Mouse (Mus musculus): Measurements from ENCODE around the gene Xiap. TPM values are rescaled to one million over a fixed set of nuclear protein-coding genes. Genes with fewer than 3 reads are reported as not detected.
"Not testable (repeated sequence)": the region's sequence is repeated elsewhere in the genome, so short reads cannot be mapped to it uniquely, and the experiment has no call there.

The Xiap gene
- 11.4 and 13.4 TPM in 2 replicates for polyA plus RNA-seq (2015; fragmentation: Nextera tagmentation; extraction: Ambion mirVana)

GRCm38 (mm10) chrX:42059282-42060068 lies at the start of gene Xiap:
TSS of gene Xiap (plus strand) at chrX:42059679.
- WGBS, result 81% methylated on average over 5 of the region's 5 CpGs
- Histone ChIP-seq H3K9ac (no peak within 1 kb of the TSS), H3K4me1 (no peaks in the 10 kb centered on the region), H3K9me3 (replicated peaks) (no peaks in the 10 kb centered on the region), H3K27ac (replicated peaks) (no peak within 1 kb of the TSS), H3K27me3 (no peaks in the 10 kb centered on the region), H3K4me2 (replicated peaks) (no peak within 1 kb of the TSS), H3K4me3 (replicated peaks) (no peak within 1 kb of the TSS), H3K36me3 (no peaks in the 10 kb centered on the region)
- ATAC-seq (ENCODE audit: insufficient number of reproducible peaks, low FRiP score, low TSS enrichment, low read depth), result no peak

DNA sequence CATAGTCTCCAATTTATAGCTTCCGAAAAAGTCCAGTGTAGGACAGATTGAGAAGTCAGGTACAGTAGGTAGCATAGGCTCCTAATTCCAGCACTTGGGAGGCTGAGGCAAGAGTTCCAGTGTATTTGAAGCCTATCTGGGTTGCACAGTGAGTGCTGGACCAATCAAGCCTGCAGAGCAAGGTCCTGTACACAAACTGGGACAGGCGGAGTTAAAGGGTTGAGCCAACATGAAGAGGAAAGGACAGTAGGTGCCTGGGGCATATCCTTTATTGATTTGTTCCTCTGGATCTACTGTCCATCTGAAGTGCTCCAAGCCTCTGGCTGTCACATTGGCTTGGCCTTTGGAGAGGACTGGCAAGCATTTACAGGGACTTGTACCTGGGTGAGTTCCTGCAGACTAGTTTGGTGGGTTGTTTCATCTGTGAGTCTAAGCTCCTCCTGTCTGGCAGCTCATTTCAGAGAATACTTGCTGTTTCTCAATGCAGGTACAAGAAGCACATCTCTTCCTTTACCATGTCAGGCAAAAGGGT lies 46.7 kb upstream of the Xiap start:
- Histone ChIP-seq H3K27ac (replicated peaks) (no peak overlapping the region), H3K9ac (no peak overlapping the region), H3K9me3 (replicated peaks) (no peaks in the 10 kb centered on the region), H3K4me2 (replicated peaks) (no peak overlapping the region), H3K27me3 (no peaks in the 10 kb centered on the region), H3K4me1 (no peaks in the 10 kb centered on the region), H3K36me3 (no peaks in the 10 kb centered on the region), H3K4me3 (replicated peaks) (no peak overlapping the region)
- 77% methylated on average over 2 of the region's 2 CpGs for WGBS
- ATAC-seq (ENCODE audit: insufficient number of reproducible peaks, low FRiP score, low TSS enrichment, low read depth), result no peak

- no peak for ATAC-seq (ENCODE audit: insufficient number of reproducible peaks, low FRiP score, low TSS enrichment, low read depth)
- no peaks in the 10 kb centered on the region for H3K4me1 ChIP-seq
- H3K36me3 ChIP-seq, result no peaks in the 10 kb centered on the region
- H3K4me2 ChIP-seq (replicated peaks), result no peak overlapping the region
- no peaks in the 10 kb centered on the region for H3K27me3 ChIP-seq
- no peak overlapping the region for H3K4me3 ChIP-seq (replicated peaks)
- WGBS, result 65% methylated on average over 3 of the region's 3 CpGs
- no peak overlapping the region for H3K9ac ChIP-seq
- H3K9me3 ChIP-seq (replicated peaks), result no peaks in the 10 kb centered on the region
- H3K27ac ChIP-seq (replicated peaks), result no peak overlapping the region
Measured at GRCm38 (mm10) chrX:42013776-42014175, 45.7 kb upstream of the Xiap start.

DNA sequence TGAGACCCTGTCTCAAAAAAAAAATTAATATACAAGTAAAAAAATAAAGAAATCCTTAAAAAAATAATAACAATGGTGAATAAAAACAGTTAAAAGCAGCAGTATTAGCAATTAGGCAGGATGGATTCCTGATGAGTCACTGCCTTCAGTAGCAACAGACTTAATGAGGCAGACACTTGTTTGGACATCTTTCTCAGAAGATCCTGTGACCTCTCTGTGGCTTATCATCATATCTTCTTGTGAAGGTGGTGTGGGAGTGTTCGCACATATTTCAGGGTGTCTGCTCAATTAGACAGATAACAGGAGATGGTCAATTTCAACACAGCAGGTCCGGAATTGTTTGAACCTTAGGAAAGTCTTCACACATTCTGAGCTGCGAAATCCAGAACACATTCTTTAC lies 45.0 kb upstream of the Xiap start:
- Histone ChIP-seq H3K9ac (no peak overlapping the region), H3K27me3 (no peaks in the 10 kb centered on the region), H3K9me3 (replicated peaks) (no peaks in the 10 kb centered on the region), H3K4me3 (replicated peaks) (no peak overlapping the region), H3K36me3 (no peaks in the 10 kb centered on the region), H3K27ac (replicated peaks) (no peak overlapping the region), H3K4me1 (no peaks in the 10 kb centered on the region), H3K4me2 (replicated peaks) (no peak overlapping the region)
- ATAC-seq (ENCODE audit: insufficient number of reproducible peaks, low FRiP score, low TSS enrichment, low read depth), result no peak
- WGBS, result 78% methylated on average over 3 of the region's 3 CpGs

DNA sequence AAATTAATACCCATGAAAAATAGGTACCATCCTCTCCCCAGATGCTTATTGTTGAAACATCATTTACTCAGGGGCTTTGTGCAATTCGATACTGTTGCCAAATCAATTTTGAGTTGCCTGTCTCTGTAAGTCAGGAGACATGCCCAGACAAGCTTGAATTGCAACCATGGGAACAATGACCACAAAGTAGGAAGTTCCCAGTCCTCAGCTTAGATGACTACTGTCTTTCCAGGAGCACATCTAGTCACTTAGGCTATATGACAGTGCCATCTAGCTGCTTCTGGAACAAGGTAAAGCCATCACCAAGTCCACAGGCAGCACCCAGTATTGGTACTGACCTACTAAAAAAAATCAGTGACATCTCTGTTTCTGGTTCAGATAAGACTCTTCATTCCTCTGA lies 41.4 kb upstream of the Xiap start:
- no peak overlapping the region for H3K4me3 ChIP-seq (replicated peaks)
- ATAC-seq (ENCODE audit: insufficient number of reproducible peaks, low FRiP score, low TSS enrichment, low read depth), result no peak
- H3K4me2 ChIP-seq (replicated peaks), result no peak overlapping the region
- H3K9ac ChIP-seq, result no peak overlapping the region
- no peaks in the 10 kb centered on the region for H3K27me3 ChIP-seq
- no peak overlapping the region for H3K27ac ChIP-seq (replicated peaks)
- WGBS, result 44% methylated on average over 1 of the region's 1 CpGs
- H3K4me1 ChIP-seq, result no peaks in the 10 kb centered on the region
- H3K36me3 ChIP-seq, result no peaks in the 10 kb centered on the region
- H3K9me3 ChIP-seq (replicated peaks), result no peaks in the 10 kb centered on the region

DNA sequence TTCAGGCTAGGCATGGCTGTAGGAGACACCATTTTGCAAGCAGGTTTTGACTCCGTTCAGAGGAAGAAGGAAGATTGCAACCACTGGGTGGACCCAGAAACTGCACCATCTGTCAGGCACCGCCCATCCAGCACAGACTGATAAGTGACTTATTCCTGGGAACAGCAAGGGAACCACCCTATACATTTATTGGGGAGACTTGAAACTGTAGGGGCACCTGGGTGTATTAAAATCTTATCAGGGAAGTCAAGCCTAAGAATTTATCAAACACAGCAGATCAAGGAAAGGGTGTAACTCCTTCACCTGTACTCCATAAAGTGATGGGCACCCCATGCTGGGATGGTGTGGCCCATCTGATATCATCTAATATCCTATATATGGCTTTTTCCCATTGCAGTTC lies 40.0 kb upstream of the Xiap start:
- H3K4me2 ChIP-seq (replicated peaks), result no peak overlapping the region
- no peak for ATAC-seq (ENCODE audit: insufficient number of reproducible peaks, low FRiP score, low TSS enrichment, low read depth)
- WGBS, result 59% methylated on average over 2 of the region's 2 CpGs
- no peak overlapping the region for H3K4me3 ChIP-seq (replicated peaks)
- no peak overlapping the region for H3K9ac ChIP-seq
- no peaks in the 10 kb centered on the region for H3K36me3 ChIP-seq
- H3K27me3 ChIP-seq, result no peaks in the 10 kb centered on the region
- no peaks in the 10 kb centered on the region for H3K9me3 ChIP-seq (replicated peaks)
- H3K27ac ChIP-seq (replicated peaks), result no peak overlapping the region
- H3K4me1 ChIP-seq, result no peaks in the 10 kb centered on the region

DNA sequence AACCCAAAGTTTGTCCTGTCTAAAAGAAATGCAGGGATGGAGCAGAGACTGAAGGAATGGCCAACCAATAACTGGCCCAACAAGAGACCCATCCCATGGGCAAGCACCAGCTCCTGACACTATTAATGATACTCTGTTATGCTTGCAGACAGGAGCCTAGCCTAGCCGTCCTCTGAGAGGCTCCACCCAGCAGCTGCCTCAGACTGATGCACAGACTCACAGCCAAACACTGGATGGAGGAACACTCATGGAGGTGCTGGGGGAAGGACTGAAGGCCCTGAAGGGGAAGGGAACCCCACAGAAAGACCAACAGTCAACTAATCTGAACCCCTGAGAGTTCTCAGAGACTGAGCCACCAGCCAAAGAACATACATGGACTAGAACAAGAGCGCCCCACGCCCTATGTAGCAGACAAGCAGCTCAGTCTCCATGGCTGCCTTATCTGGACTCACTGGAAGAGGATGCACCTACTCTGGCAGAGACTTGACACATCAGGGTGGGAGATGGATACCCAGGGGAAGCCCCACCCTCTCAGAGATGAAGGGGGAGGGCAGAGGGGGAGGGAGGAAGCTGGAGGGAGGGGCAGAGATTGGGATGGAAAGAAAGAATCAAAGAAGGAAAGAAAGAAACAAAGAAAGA lies 33.6 kb upstream of the Xiap start:
- H3K36me3 ChIP-seq; H3K27me3 ChIP-seq; H3K4me2 ChIP-seq (replicated peaks); H3K27ac ChIP-seq (replicated peaks); ATAC-seq (ENCODE audit: insufficient number of reproducible peaks, low FRiP score, low TSS enrichment, low read depth); H3K9me3 ChIP-seq (replicated peaks); H3K4me3 ChIP-seq (replicated peaks); H3K9ac ChIP-seq; H3K4me1 ChIP-seq: not testable (repeated sequence)
- WGBS, result no CpG with 5 or more reads among the region's 3 CpGs

DNA sequence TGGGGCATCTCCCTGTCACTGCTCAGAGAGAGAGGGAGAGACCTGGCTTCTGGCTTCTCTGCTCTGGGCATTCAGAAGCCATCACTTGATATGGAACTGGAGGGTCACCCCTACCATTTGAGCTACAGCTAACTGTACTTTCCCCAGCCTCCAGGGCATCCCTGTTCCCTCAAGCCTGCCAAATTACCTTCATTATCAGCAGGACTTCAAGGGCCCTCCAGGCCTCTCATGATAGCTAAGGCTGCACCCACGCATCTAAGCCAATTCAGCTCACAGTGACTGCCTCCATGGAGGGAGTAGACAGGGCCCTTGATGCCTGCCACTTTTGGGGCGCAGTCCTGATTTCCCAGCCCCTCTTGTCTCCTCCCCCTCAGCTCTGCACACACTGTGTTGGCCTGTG lies 32.5 kb upstream of the Xiap start:
- H3K27me3 ChIP-seq; ATAC-seq (ENCODE audit: insufficient number of reproducible peaks, low FRiP score, low TSS enrichment, low read depth); H3K4me3 ChIP-seq (replicated peaks); H3K9ac ChIP-seq; H3K36me3 ChIP-seq; H3K9me3 ChIP-seq (replicated peaks); H3K4me1 ChIP-seq; H3K4me2 ChIP-seq (replicated peaks); H3K27ac ChIP-seq (replicated peaks): not testable (repeated sequence)
- 83% methylated on average over 2 of the region's 2 CpGs for WGBS

- Histone ChIP-seq H3K27me3 (no peaks in the 10 kb centered on the region), H3K27ac (replicated peaks) (no peak overlapping the region), H3K9me3 (replicated peaks) (no peaks in the 10 kb centered on the region), H3K4me1 (no peaks in the 10 kb centered on the region), H3K4me3 (replicated peaks) (no peak overlapping the region), H3K9ac (no peak overlapping the region), H3K36me3 (no peaks in the 10 kb centered on the region), H3K4me2 (replicated peaks) (no peak overlapping the region)
- 40% methylated on average over 8 of the region's 8 CpGs for WGBS
- no peak for ATAC-seq (ENCODE audit: insufficient number of reproducible peaks, low FRiP score, low TSS enrichment, low read depth)
Measured at GRCm38 (mm10) chrX:42033111-42033693, 26.3 kb upstream of the Xiap start.

GRCm38 (mm10) chrX:42033911-42034310 lies 25.6 kb upstream of the Xiap start:
- Histone ChIP-seq H3K36me3 (no peaks in the 10 kb centered on the region), H3K9ac (no peak overlapping the region), H3K4me2 (replicated peaks) (no peak overlapping the region), H3K4me3 (replicated peaks) (no peak overlapping the region), H3K27ac (replicated peaks) (no peak overlapping the region), H3K9me3 (replicated peaks) (no peaks in the 10 kb centered on the region), H3K27me3 (no peaks in the 10 kb centered on the region), H3K4me1 (no peaks in the 10 kb centered on the region)
- ATAC-seq (ENCODE audit: insufficient number of reproducible peaks, low FRiP score, low TSS enrichment, low read depth), result no peak
- WGBS, result 71% methylated on average over 7 of the region's 7 CpGs

- no peaks in the 10 kb centered on the region for H3K36me3 ChIP-seq
- H3K9ac ChIP-seq, result no peak overlapping the region
- H3K4me2 ChIP-seq (replicated peaks), result no peak overlapping the region
- no peak overlapping the region for H3K4me3 ChIP-seq (replicated peaks)
- H3K27me3 ChIP-seq, result no peaks in the 10 kb centered on the region
- WGBS, result 74% methylated on average over 5 of the region's 6 CpGs
- H3K4me1 ChIP-seq, result no peaks in the 10 kb centered on the region
- ATAC-seq (ENCODE audit: insufficient number of reproducible peaks, low FRiP score, low TSS enrichment, low read depth), result no peak
- no peak overlapping the region for H3K27ac ChIP-seq (replicated peaks)
- no peaks in the 10 kb centered on the region for H3K9me3 ChIP-seq (replicated peaks)
Measured at GRCm38 (mm10) chrX:42039481-42039880, 20.0 kb upstream of the Xiap start.
